Mouse (Mus musculus) granulocyte monocyte progenitor cell, adult 5-6 weeks (primary cell): ENCODE results near the gene Cmss1. TPM values are rescaled to one million over a fixed set of nuclear protein-coding genes. Genes with fewer than 3 reads are reported as not detected.

Experiments used
- ATAC-seq: replicated peaks from 2 replicates; pipeline ENCODE4 v1.8.0; 2016; ENCODE audit warnings: mild to moderate bottlenecking, moderate TSS enrichment, inconsistent platforms; ENCODE audit not compliant: poor library complexity, severe bottlenecking
- total RNA-seq, 2 experiments: library from RNA; stranded (forward) in 1 of 2; stranded (reverse) in 1 of 2; fragments of 200-712, 200-1000 nt in 1 of 2; fragments of >200 nt in 1 of 2; fragmentation: Nextera tagmentation in 1 of 2; gene quantifications; 2 replicates each; pipeline ENCODE4 v1.2.3; 2014 to 2017

Gene Cmss1
- total RNA-seq, 2 experiments from 2014 or later = 42.6 to 72.4 TPM

GRCm38 (mm10) chr16:57360785-57361184 is 245.9 kb downstream of the Cmss1 start:
- no peak for ATAC-seq

GRCm38 (mm10) chr16:57359251-57359650 is 247.4 kb downstream of the Cmss1 start:
- no peak for ATAC-seq

DNA sequence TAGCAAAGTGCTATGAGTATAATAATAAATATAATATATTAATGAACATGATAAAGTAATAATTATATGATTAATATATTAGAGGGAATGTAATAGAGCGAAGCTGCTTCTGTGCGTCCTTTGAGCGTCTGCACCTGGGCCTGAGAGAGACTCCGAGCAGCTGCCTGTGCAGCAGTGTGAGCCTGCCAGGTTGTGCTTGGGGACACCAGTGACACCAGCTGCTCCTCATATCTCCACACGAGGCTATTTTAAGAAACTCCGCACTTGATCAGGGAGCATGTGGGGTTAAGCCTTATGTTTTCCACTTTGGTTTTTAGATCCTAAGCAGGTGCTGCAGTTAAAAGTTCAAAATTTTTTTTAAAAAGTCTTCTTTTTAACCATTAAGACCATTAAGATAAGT is 249.7 kb downstream of the Cmss1 start:
- no peak for ATAC-seq

GRCm38 (mm10) chr16:57356454-57356853 is 250.2 kb downstream of the Cmss1 start:
- ATAC-seq = no peak

- ATAC-seq = no peak
Measured at GRCm38 (mm10) chr16:57353932-57354331, 252.7 kb downstream of the Cmss1 start.

DNA sequence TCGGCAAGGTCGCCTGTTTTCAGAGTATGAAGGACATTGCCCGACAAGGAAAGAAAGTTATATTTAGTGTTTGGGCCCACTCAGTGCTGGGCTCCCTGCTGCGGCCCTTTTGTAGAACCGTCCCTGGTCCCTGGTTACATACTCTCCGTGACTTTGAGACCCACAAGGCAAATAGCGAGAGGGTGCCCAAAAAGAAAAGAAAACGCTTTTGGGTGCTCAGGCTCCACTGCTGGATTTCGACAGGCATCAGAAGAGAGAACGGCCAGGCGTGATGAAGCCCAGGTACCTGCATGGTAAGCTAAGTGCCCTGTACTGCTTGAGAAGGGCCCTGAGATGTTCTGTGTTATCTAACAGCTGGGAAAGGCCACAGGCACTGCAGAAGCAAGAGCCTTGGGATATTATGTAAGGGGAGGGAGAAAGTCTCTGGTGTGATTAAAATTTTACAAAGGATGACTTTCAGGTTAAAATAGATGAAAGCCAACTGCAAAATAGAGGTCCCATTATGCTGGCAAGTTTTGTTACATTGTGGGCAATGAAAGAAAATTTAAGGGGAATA is 253.4 kb downstream of the Cmss1 start:
- no peak for ATAC-seq

GRCm38 (mm10) chr16:57352751-57353150 is 253.9 kb downstream of the Cmss1 start, which contains the start of gene Filip1l:
Gene Filip1l (plus strand): TSS chr16:57353093.
- ATAC-seq = no peak

- ATAC-seq = no peak
Measured at GRCm38 (mm10) chr16:57349689-57350088, 257.0 kb downstream of the Cmss1 start.

- ATAC-seq = no peak
Measured at GRCm38 (mm10) chr16:57349039-57349438, 257.6 kb downstream of the Cmss1 start.

DNA sequence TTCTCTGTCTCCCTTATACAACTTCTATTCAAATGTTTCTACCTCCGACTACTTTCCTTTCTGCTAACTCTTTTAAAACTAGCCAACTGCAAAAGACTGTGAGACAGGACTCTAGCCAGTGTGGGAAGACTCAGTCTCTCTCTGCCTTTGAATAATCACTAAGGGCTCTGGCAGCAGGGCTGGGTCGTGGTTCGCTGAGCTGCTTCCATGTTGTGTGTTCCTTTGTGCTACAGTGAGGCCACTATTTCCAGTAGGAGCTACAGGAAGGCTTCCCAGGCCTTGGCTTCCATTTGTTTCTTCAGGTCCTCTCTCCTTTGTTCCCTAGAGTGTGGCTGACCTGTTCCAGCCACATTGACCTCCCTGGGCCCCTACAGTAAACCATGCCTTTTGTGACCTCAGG is 260.4 kb downstream of the Cmss1 start:
- ATAC-seq = no peak

DNA sequence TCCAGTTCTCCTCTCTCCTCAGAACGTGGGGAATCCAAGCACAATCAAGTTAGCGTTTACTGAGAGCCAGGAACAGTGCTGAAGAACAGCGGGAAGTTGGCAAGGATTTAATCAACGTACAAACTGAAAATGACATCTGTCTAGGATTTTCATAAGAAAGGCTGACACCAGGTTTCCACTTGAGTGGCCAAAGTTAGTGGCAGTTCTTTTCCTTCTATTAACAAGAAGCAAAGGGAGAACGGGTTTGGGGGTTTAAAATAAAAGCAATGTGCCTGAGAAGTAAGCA is 266.1 kb downstream of the Cmss1 start:
- ATAC-seq = no peak

DNA sequence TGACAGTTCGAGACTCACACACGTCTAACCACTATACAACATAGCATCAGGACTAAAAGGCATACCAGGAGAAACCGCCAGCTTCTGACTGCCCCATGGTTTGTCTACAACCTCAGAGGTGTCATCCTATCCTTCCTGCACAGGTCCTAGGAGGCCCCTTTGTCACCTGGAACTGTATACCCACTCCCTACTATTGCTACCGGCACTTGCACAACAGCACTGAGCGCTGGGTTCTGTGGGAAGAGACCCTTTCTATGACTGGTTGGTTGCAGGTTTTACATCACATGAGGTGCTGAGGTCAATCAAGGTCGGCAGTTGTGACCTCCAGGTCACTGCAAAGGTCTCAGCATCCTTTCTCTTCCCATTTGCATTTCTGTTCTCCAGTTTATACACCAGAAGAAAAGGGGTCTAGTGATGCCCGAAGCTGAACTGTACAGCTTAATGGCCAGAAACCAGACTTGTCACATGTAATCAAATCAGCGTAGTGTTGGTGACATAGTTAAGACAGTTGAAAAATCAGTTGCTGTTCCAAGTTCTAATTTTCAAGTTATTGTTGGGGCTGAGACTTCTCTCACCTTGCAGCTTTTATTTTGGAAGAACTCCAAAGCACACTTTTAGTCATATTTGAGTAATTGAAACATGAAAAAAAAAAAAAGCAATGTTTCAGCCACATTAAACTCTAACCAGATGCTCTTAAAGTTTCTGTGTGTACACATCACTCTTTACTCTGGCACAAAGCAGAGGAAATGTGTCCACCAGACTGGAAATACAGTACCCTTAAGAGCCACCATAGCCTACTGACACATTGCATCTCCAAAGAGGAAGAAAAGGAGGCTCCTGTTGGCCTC is 266.7 kb downstream of the Cmss1 start:
- no peak for ATAC-seq

DNA sequence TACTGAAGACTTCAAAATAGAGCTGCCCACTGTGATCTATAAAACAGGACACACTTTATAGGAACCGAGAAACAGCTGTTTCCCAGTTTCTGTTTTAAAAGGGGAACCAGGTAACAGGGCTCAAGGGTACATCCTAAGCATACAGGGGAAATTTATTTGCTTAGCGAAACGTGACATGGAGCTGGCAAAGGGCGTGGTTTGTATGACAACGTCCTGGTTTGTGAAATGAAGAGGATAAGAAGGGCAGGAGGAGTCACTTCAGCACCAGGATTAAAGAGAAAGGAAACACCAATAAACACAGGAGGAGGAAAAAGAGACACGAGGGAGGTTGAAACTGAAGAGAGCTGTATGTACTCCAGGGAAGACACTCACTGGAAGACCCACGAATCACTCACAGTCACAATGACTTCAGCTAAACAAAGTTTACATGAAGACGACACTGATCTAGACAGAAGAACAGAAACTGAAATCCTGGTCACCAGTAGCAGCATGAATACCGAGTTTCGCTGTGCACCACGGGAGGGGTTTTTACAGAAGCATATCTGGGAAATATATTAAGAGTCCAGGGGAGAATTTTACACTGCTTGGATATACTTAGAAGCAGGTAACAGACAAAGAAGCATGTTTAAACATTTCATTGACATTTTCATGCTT is 269.8 kb downstream of the Cmss1 start:
- peak; percentile 93 for ATAC-seq

DNA sequence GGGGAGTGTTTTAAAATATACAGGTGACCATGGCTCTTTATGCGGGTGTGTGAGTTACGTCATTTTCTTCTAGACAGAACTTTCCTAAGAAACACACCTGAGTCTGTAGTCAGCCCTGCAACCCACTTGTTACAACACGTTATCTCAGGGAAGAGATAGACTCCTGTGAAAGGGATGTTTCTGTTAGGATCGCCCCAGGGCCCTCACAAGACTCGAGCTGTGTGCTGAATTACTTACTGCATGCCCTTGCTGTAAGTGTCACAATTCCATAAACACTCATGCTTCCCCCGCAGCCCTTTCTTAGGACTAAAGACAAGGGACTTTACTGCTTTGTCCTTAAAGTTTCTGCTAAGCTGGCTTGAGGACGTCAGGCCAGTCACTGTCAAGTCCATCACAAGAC is 274.4 kb downstream of the Cmss1 start:
- no peak for ATAC-seq

GRCm38 (mm10) chr16:57330111-57330510 is 276.6 kb downstream of the Cmss1 start:
- no peak for ATAC-seq

DNA sequence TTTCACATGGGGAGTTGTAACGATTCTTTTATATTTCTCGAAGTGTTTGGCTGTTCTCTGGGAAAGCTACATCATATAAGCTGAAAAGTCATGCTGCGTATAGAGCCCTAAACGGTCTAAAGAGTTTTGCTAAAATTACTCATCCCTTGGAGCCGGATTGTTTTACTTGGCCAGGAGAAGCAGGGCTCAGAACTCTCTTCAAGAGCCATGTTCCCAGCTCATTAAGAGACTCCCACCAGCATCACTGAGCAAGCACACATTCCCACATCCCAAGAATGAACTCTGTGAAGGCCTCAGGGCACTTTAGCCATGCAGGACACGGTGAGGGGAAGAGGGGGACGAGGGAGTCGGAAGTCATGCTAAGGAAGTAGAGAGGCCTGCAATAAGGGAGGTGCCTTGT is 277.6 kb downstream of the Cmss1 start:
- ATAC-seq = no peak

GRCm38 (mm10) chr16:57326996-57327395 is 279.7 kb downstream of the Cmss1 start:
- ATAC-seq = no peak

- no peak for ATAC-seq
Measured at GRCm38 (mm10) chr16:57319284-57320124, 287.2 kb downstream of the Cmss1 start.

- ATAC-seq = no peak
Measured at GRCm38 (mm10) chr16:57318637-57319125, 288.0 kb downstream of the Cmss1 start.

DNA sequence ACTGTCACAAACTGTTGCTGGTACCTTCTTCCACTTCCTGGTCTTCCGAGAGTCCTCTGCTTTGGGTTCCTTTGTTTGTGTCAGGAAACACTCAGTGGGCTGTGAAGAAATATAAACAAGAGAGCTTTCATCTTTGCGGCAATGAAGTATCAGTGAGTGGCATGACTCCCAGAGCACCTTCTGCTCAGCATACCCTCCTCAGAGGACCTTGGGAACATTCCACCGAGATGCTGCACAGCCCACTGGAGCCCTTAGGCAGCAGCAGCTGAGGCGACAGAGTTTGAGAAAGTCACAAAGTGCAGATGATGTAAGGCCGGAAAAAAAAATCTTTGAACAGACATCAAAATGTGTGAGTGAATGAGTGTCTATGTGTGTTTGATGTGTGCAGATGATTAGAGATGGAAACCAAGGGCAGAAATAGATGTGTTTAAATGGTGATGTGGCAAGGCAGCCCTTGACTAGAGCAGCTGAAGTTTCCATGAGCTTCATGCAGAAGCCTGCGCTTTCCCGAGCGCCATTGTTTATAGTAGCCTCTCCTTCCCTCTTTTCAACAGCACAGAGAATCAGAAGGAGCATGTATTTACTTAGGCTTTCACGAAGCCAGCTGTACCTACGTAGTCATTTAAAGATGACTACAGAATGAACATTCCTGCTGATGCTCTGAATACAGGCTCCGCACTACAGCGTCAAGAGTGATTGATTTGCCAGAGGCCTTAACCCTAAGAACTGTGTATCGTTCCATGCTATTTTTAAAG is 288.6 kb downstream of the Cmss1 start:
- no peak for ATAC-seq
